Mouse (Mus musculus) heart, postnatal 25 days (tissue): ENCODE data around the gene Tes3-ps. TPM values are rescaled to one million over a fixed set of nuclear protein-coding genes. Genes with fewer than 3 reads are reported as not detected.

Experiments
- DNase-seq: peaks from one replicate; pipeline ENCODE4 v3.0.0; 2022; ENCODE audit warnings: low spot score
- intact Hi-C: fragments of 180-260 bp; cut with DNase I; formaldehyde crosslinking; loops from one replicate; pipeline ENCODE4 v1.15.1; 2025
- total RNA-seq, 2 experiments: library from RNA; stranded (reverse); gene quantifications; 2 replicates each; pipeline ENCODE4 v1.2.3; 2021

The Tes3-ps gene
- 1 to 10 TPM; 1.5 TPM for total RNA-seq

GRCm38 (mm10) chr13:49492376-49493368, at the start of gene Tes3-ps:
Gene Tes3-ps (plus strand): TSS chr13:49493318.
- no peak for DNase-seq

GRCm38 (mm10) chr13:49444451-49444850, 48.7 kb upstream of the Tes3-ps start:
- intact Hi-C loops: no loop called here
- DNase-seq: no peak

More at GRCm38 (mm10) chr13:49492376-49493368, at the start of gene Tes3-ps:
- intact Hi-C loops: no loop called here

- DNase-seq: peak; percentile 57
- intact Hi-C loops: loop anchor here (1.0 to 5.0 kb wide), 2 partner anchors 113 to 196 kb away; no protein-coding TSS in a partner anchor
Measured at GRCm38 (mm10) chr13:49449318-49449749, 43.8 kb upstream of the Tes3-ps start.

GRCm38 (mm10) chr13:49460276-49460675, 32.8 kb upstream of the Tes3-ps start:
- DNase-seq: no peak
- intact Hi-C loops: no loop called here

- DNase-seq: no peak
Measured at GRCm38 (mm10) chr13:49460692-49461414, 32.3 kb upstream of the Tes3-ps start.

GRCm38 (mm10) chr13:49461458-49462132, 31.5 kb upstream of the Tes3-ps start:
- intact Hi-C loops: no loop called here
- no peak for DNase-seq

More at GRCm38 (mm10) chr13:49460692-49461414, 32.3 kb upstream of the Tes3-ps start:
- intact Hi-C loops: no loop called here

- intact Hi-C loops: no loop called here
Measured at GRCm38 (mm10) chr13:49462921-49463320, 30.2 kb upstream of the Tes3-ps start.

GRCm38 (mm10) chr13:49465875-49466274, 27.2 kb upstream of the Tes3-ps start:
- no peak for DNase-seq
- intact Hi-C loops: no loop called here

More at GRCm38 (mm10) chr13:49462921-49463320, 30.2 kb upstream of the Tes3-ps start:
- no peak for DNase-seq

GRCm38 (mm10) chr13:49466393-49467075, 26.6 kb upstream of the Tes3-ps start:
- peak; percentile 53 for DNase-seq
- intact Hi-C loops: no loop called here

GRCm38 (mm10) chr13:49467585-49467984, 25.5 kb upstream of the Tes3-ps start:
- intact Hi-C loops: no loop called here
- no peak for DNase-seq

GRCm38 (mm10) chr13:49469002-49469401, 24.1 kb upstream of the Tes3-ps start:
- no peak for DNase-seq
- intact Hi-C loops: no loop called here

GRCm38 (mm10) chr13:49470319-49470718, 22.8 kb upstream of the Tes3-ps start:
- intact Hi-C loops: loop anchor here (5.0 kb wide), 1 partner anchor 77 kb away; no protein-coding TSS in a partner anchor
- DNase-seq: no peak

GRCm38 (mm10) chr13:49470806-49471205, 22.3 kb upstream of the Tes3-ps start:
- intact Hi-C loops: loop anchor here (5.0 kb wide), 1 partner anchor 76 kb away; no protein-coding TSS in a partner anchor
- no peak for DNase-seq

- DNase-seq: no peak
- intact Hi-C loops: loop anchor here (5.0 kb wide), 1 partner anchor 75 kb away; no protein-coding TSS in a partner anchor
Measured at GRCm38 (mm10) chr13:49471981-49472675, 21.0 kb upstream of the Tes3-ps start.

- no peak for DNase-seq
- intact Hi-C loops: loop anchor here (5.0 kb wide), 1 partner anchor 75 kb away; no protein-coding TSS in a partner anchor
Measured at GRCm38 (mm10) chr13:49472676-49473005, 20.5 kb upstream of the Tes3-ps start.

- no peak for DNase-seq
- intact Hi-C loops: no loop called here
Measured at GRCm38 (mm10) chr13:49477887-49478286, 15.2 kb upstream of the Tes3-ps start.

- DNase-seq: no peak
- intact Hi-C loops: no loop called here
Measured at GRCm38 (mm10) chr13:49478851-49479374, 14.2 kb upstream of the Tes3-ps start.

GRCm38 (mm10) chr13:49479399-49479798, 13.7 kb upstream of the Tes3-ps start:
- peak; percentile 31 for DNase-seq
- intact Hi-C loops: no loop called here
